Mouse (Mus musculus) activated CD4-positive, CD25-positive, alpha-beta regulatory T cell (primary cell): Measurements from ENCODE around the gene Adgrg6. TPM values are rescaled to one million over a fixed set of nuclear protein-coding genes. Genes with fewer than 3 reads are reported as not detected.

Experiments
- polyA plus RNA-seq, 2 experiments: library from polyadenylated mRNA; unstranded; fragments of 100-300 nt; shearing (Covaris generic); gene quantifications; one replicate each; pipeline ENCODE4 v1.2.1; 2017

The Adgrg6 gene
- polyA plus RNA-seq: under 1 TPM; 0.06 to 0.38 TPM

DNA sequence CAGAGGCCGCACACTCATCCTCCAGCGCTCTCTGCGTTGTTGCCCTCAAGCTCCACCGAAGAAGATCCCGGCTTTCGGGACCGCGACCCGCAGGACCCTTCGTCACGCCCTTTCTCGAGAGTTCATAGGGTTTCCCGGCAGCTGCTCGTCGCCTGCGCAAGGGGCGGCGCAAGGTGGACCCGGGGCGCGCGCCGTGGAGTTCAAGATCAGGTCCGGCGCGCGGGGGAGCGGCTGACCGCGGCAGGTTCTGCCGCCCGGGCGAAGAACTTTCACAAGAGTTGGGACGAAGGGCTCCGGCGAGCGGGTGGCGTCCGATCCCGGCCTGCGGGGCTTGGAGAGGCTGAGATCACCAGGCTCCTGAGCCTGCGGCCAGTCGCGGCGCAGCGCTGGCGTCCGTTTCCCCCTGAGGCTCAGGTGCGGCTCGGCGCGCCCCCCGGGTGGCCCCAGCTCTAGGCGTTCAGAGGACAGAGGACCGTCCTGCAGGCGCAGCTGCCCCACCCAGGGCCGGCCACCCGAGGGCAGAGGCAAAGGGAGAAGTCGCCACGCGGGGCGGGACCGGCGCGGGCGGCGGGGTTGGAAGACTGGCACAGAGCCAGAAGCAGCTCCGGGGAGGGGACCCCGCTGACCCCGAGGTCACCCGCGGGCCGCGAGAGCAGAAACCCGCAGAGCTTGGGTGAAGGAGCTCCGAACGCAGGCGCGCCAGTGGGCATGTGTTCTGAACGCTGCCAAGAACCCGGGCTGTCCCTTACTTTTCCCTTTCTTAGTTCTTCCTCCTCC, at the start of gene Adgrg6:
Gene Adgrg6, minus strand, starts transcription at position 719 of the 777 bp plus-strand sequence.

Other genes with a start within 250 kb of the Adgrg6 start
- 100 to 1,000 TPM in 1 of 2 experiments, 10 to 100 TPM in 1; 96.8 to 119 TPM for gene Vta1, start 159.9 kb upstream of the Adgrg6 start, polyA plus RNA-seq
- gene Nmbr, start 159.9 kb upstream of the Adgrg6 start, polyA plus RNA-seq: not detected
- gene Gje1, start 172.6 kb upstream of the Adgrg6 start, polyA plus RNA-seq: not detected